Mouse (Mus musculus) cortical plate, adult 2 months (tissue): Measurements from ENCODE around the gene Ttc33. TPM values are rescaled to one million over a fixed set of nuclear protein-coding genes. Genes with fewer than 3 reads are reported as not detected.

Experiments used
- H3K27ac ChIP-seq: fragments of 200-500 bp; 2 replicates; pipeline ENCODE4 v1.5.1; 2012; ENCODE audit warnings: low read length, control low read depth, inconsistent platforms; ENCODE audit not compliant: insufficient read depth
- H3K4me1 ChIP-seq: fragments of 200-500 bp; 2 replicates; pipeline ENCODE4 v1.6.1; 2011; ENCODE audit warnings: low read length; ENCODE audit not compliant: control insufficient read depth, insufficient read depth
- H3K4me3 ChIP-seq: fragments of 200-500 bp; 2 replicates; pipeline ENCODE4 v1.5.1; 2011; ENCODE audit warnings: mild to moderate bottlenecking, low read length, control low read depth; ENCODE audit not compliant: insufficient read depth
- CTCF ChIP-seq: fragments of 200-500 bp; IDR thresholded peaks from 2 replicates; pipeline ENCODE4 v1.5.1; 2011; ENCODE audit warnings: mild to moderate bottlenecking, control low read depth, low read length; ENCODE audit not compliant: insufficient read depth; ENCODE audit errors: extremely low read depth
- POLR2A ChIP-seq: fragments of 200-500 bp; IDR thresholded peaks from 2 replicates; pipeline ENCODE4 v1.6.1; 2011; ENCODE audit warnings: mild to moderate bottlenecking, low read length, control low read depth; ENCODE audit not compliant: insufficient read depth; ENCODE audit errors: extremely low read depth
- polyA plus RNA-seq: library from polyadenylated mRNA; depleted of rRNA; stranded (reverse); fragments of >200 nt; gene quantifications from 2 replicates; pipeline ENCODE4 v1.2.3, GENCODE M21; 2012

The Ttc33 gene
- polyA plus RNA-seq, 1 experiment: 48.8 TPM

DNA sequence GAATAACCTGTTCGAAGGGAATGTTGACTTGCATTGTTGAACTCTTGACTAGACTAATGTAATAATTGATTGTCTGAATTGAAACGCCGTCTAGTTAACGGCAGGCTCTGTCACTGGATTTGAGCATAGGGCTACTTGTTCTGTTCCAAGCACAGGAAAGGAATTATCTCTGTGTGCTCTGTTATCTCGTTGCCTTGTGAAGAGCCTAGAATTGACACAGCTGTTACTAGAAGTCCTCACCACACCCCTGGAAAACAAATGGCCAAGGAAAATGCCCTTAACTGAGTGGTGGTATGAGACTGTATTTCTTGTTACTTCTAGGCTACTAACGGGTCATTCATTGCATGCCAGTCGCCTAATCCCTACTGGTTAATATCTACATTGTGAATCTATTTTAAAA lies 52.7 kb downstream of the Ttc33 start:
- TF ChIP-seq CTCF (no peak), POLR2A (no peak)
- no peak overlapping the region for H3K27ac ChIP-seq

GRCm38 (mm10) chr15:5238553-5238952 lies 53.2 kb downstream of the Ttc33 start:
- TF ChIP-seq CTCF (no peak), POLR2A (no peak)
- H3K27ac ChIP-seq: no peak overlapping the region
- H3K4me3 ChIP-seq: no peak overlapping the region
- H3K4me1 ChIP-seq: peaks cover 5% of the 10 kb centered on the region

More for the DNA sequence above, 52.7 kb downstream of the Ttc33 start:
- Histone ChIP-seq H3K4me3 (no peak overlapping the region), H3K4me1 (peaks cover 4% of the 10 kb centered on the region; the same call in 1 of the 2 replicates)

GRCm38 (mm10) chr15:5239361-5239760 lies 54.0 kb downstream of the Ttc33 start:
- no peak for TF ChIP-seq POLR2A
- no peak for TF ChIP-seq CTCF

GRCm38 (mm10) chr15:5239901-5240300 lies 54.6 kb downstream of the Ttc33 start:
- Histone ChIP-seq H3K4me3 (no peak overlapping the region), H3K27ac (no peak overlapping the region), H3K4me1 (peaks cover 5% of the 10 kb centered on the region)
- no peak for TF ChIP-seq POLR2A
- TF ChIP-seq CTCF: no peak

More at GRCm38 (mm10) chr15:5239361-5239760, 54.0 kb downstream of the Ttc33 start:
- H3K27ac ChIP-seq: no peak overlapping the region
- peaks cover 5% of the 10 kb centered on the region for H3K4me1 ChIP-seq
- no peak overlapping the region for H3K4me3 ChIP-seq

DNA sequence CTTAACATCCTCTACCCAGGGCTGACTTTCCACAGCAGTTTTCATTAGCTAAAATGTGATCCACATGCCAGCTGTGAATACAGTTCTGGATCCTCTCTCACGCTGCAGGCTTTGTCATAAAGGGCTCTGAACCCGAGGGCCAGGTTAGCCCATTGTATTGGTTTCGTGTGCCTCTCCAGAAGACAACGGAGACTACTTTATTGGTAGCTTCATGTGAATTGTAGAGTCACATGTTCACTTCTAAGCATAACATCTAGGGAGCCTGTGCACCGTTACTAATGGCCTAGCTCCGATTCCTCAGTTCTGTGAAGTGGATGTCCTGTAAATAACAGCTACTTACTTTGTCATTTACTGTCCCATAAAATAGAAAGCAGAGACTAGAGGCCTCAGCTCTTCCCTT lies 55.0 kb downstream of the Ttc33 start:
- Histone ChIP-seq H3K27ac (no peak overlapping the region), H3K4me1 (peaks cover 5% of the 10 kb centered on the region), H3K4me3 (no peak overlapping the region)
- TF ChIP-seq CTCF (no peak), POLR2A (no peak)

DNA sequence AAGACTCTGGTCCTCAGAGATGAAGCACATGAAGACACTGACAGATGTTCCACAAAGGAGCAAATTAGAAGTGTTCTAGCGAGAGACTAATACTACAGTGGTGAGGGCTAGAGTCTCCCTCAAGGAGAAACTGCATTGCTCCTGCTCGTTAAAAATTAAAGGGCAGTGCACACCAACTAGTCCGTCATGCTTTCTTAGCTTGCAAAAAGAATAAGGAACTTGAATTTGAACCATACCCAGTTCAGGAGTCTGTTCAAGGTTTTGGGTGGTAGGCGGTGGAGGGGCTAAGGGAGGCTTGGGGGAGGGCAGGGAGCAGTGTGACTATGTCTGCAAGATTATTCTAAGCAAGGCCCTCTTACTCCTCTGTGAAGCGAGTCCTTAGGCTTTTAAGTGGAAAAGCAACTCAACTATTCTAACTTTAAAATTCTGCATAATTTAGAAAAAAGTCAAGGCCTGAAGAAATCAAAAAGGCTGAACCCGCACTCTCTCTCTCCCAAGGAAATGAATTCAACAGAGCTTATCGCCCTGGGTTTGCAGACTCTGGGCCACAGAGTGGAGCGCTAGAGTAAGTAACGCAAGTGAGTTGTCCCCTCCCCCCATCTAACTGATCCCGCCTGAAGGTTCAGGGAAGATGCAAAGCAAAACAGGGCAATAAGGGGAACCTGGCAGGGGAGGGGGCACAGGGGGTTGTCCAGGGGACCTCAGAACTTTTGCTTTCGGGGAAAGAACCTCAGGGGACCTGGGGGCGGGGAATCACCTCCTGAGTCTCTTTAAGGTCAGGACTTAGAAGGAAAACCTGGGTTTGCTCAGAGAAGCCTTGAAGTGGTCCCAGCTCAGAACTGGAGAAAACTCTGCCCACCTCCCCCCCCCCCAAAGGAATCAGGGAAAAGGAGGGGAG lies 56.2 kb downstream of the Ttc33 start:
- TF ChIP-seq CTCF (peak; percentile 26; the same call in 1 of the 2 replicates), POLR2A (no peak)
- H3K4me3 ChIP-seq: peak overlapping the region; percentile 31; the same call in 1 of the 2 replicates
- H3K4me1 ChIP-seq: peaks cover 4% of the 10 kb centered on the region
- no peak overlapping the region for H3K27ac ChIP-seq

DNA sequence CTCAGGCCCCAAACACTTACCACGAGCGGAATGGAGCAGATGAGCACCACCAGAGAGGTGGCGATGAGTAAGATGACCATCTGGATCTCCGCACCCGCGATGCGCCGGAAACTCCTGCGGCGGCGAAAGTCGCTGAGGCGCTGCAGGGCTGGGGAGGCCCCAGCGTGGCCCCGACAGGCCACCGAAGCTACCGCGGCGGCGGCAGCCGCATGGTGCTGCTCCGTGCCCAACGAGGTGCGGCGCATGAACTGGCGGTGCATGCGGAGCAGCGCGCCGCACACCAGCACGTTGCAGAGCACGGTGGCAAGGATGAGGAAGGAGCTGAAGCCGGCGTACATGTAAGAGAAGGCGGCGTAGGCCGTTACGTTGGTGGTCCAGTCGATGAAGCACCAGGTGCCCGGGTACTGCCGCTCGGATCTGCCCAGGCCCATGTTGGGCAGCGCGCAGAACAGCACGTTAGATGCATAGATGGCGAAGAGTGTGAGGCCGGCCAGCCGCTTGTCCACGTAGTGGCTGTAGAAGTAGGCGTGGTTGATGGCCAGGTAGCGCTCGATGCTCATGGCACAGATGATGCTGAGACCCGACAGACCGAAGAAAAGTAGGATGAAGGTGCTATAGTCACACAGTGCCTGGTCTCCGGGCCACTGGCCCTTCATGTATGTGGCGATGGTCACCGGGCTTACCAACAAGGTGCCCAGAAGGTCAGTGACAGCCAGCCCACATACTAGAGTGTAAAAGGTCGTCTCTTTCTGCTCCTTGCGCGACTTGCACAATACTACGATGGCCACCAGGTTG lies 57.1 kb downstream of the Ttc33 start:
- peaks cover 4% of the 10 kb centered on the region for H3K4me1 ChIP-seq
- H3K27ac ChIP-seq: no peak overlapping the region
- H3K4me3 ChIP-seq: peak overlapping the region; percentile 31
- no peak for TF ChIP-seq POLR2A
- no peak for TF ChIP-seq CTCF

- TF ChIP-seq POLR2A (no peak), CTCF (no peak)
- peaks cover 4% of the 10 kb centered on the region for H3K4me1 ChIP-seq
- H3K27ac ChIP-seq: no peak overlapping the region
- H3K4me3 ChIP-seq: peak overlapping the region; percentile 31
These were observed 58.0 kb downstream of the Ttc33 start for GRCm38 (mm10) chr15:5243036-5243958.
